Mouse (Mus musculus): ENCODE measurements around the gene Trpm6. TPM values are rescaled to one million over a fixed set of nuclear protein-coding genes. Genes with fewer than 3 reads are reported as not detected.
"Not testable (repeated sequence)": the region's sequence is repeated elsewhere in the genome, so short reads cannot be mapped to it uniquely, and the experiment has no call there.

Trpm6 gene
- total and polyA plus RNA-seq, 3 experiments = not detected

GRCm38 (mm10) chr19:18712866-18713300 is 36.9 kb upstream of the Trpm6 start, which contains the start of gene D030056L22Rik (continued):
- peak in 1 of 2 experiments; percentile 79; a peak in 2 of 4 replicates for TF ChIP-seq CTCF (conservative IDR thresholded peaks at IDR 0.05 in 1 of 2, IDR thresholded peaks at IDR 0.05 in 1 of 2; ENCODE audit: low read depth in 2 of 2, low read length in 2 of 2)

- H3K79me2 ChIP-seq (replicated peaks; ENCODE audit: control insufficient read depth, extremely low read depth, insufficient read depth, poor library complexity, severe bottlenecking) = peaks cover 37% of the 10 kb centered on the region
- H3K4me1 ChIP-seq (ENCODE audit: control insufficient read depth in 1 of 2, insufficient read depth in 2 of 2) = peaks cover 11 to 28% of the 10 kb centered on the region in 2 experiments; a peak in 3 of 4 replicates
- H3K27ac ChIP-seq (ENCODE audit: insufficient read depth, low read depth); dilution Hi-C loops (cut with MboI; ENCODE audit: extremely low pct_ligation_motif_present, extremely low pct_unique_long_range_greater_than_20kb, low sequenced_read_pairs); H3K9me3 ChIP-seq (replicated peaks; ENCODE audit: low read length); H3K27me3 ChIP-seq (replicated peaks); DNase-seq (ENCODE audit: extremely low read depth): not testable (repeated sequence)
- H3K4me3 ChIP-seq (replicated peaks in 1 of 3; ENCODE audit: low read depth in 2 of 3, low read length in 2 of 3, poor library complexity in 1 of 3) = peak overlapping the region; percentile 65 to 93 (median 91)
- peaks cover 5 to 26% of the 10 kb centered on the region in 2 experiments for H3K36me3 ChIP-seq (replicated peaks in 1 of 2; ENCODE audit: control insufficient read depth in 1 of 2, insufficient read depth in 1 of 2, low read length in 1 of 2)
- in situ Hi-C loops (cut with MboI; ENCODE audit: low pct_ligation_motif_present, low pct_unique_long_range_greater_than_20kb, low sequenced_read_pairs) = loop anchor here (5.0 kb wide), 1 partner anchor 119 kb away; no protein-coding TSS in a partner anchor
- peak overlapping the region; percentile 91; the same call in 1 of the 2 replicates for H3K4me2 ChIP-seq (ENCODE audit: insufficient read depth, low read depth, poor library complexity, severe bottlenecking)
- peak overlapping the region; percentile 80 for H3K9ac ChIP-seq (ENCODE audit: insufficient read depth, low read depth)
Measured at GRCm38 (mm10) chr19:18713357-18713756, 36.4 kb upstream of the Trpm6 start.

DNA sequence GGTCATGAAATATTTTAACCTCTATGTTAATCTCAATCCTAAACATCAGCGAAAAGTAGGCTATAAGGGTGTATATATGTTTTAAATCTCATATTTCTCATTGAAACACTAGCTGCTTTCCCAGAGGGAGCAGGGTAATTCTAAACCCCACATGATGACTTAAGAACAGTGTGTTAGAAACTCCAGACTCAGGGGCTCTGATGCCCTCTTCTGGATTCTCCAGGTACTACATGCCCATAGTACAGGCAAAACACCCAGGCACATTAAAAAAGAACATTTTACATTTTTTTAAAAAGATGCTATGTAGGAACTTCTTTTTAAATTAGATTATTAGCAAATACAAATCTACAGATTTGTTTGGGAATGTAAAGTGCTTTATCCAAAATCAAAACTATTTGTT is 33.4 kb upstream of the Trpm6 start:
- dilution Hi-C loops (cut with MboI; ENCODE audit: extremely low pct_ligation_motif_present, extremely low pct_unique_long_range_greater_than_20kb, low sequenced_read_pairs) (no loop called here), in situ Hi-C loops (cut with MboI; ENCODE audit: low pct_ligation_motif_present, low pct_unique_long_range_greater_than_20kb, low sequenced_read_pairs) (no loop called here)
- no peak overlapping the region for H3K9ac ChIP-seq (ENCODE audit: insufficient read depth, low read depth)

GRCm38 (mm10) chr19:18720337-18720736 is 29.4 kb upstream of the Trpm6 start:
- H3K27ac ChIP-seq (ENCODE audit: insufficient read depth, low read depth) = no peak overlapping the region
- in situ Hi-C loops (cut with MboI; ENCODE audit: low pct_ligation_motif_present, low pct_unique_long_range_greater_than_20kb, low sequenced_read_pairs) (no loop called here), dilution Hi-C loops (cut with MboI; ENCODE audit: extremely low pct_ligation_motif_present, extremely low pct_unique_long_range_greater_than_20kb, low sequenced_read_pairs) (no loop called here)
- peaks cover 4 to 12% of the 10 kb centered on the region in 2 experiments; a peak in 3 of 4 replicates for H3K4me1 ChIP-seq (ENCODE audit: control insufficient read depth in 1 of 2, insufficient read depth in 2 of 2)
- peaks cover 16% of the 10 kb centered on the region for H3K79me2 ChIP-seq (replicated peaks; ENCODE audit: control insufficient read depth, extremely low read depth, insufficient read depth, poor library complexity, severe bottlenecking)
- DNase-seq (ENCODE audit: extremely low read depth) = no peak
- H3K9ac ChIP-seq (ENCODE audit: insufficient read depth, low read depth) = no peak overlapping the region
- H3K9me3 ChIP-seq (replicated peaks; ENCODE audit: low read length) = no peaks in the 10 kb centered on the region
- H3K27me3 ChIP-seq (replicated peaks) = no peaks in the 10 kb centered on the region
- H3K36me3 ChIP-seq (replicated peaks in 1 of 2; ENCODE audit: control insufficient read depth in 1 of 2, insufficient read depth in 1 of 2, low read length in 1 of 2) = peaks cover 10 to 26% of the 10 kb centered on the region in 2 experiments
- no peak for TF ChIP-seq UBTF (IDR thresholded peaks at IDR 0.05; ENCODE audit: low read depth, low read length)
- TF ChIP-seq USF2 (conservative IDR thresholded peaks at IDR 0.05; ENCODE audit: low read depth, low read length) = no peak
- TF ChIP-seq E2F4 (IDR thresholded peaks at IDR 0.05; ENCODE audit: insufficient replicate concordance, low read depth, low read length) = no peak
- TF ChIP-seq RAD21 (IDR thresholded peaks at IDR 0.05; ENCODE audit: low read depth, low read length) = no peak
- no peak overlapping the region for H3K4me2 ChIP-seq (ENCODE audit: insufficient read depth, low read depth, poor library complexity, severe bottlenecking)
- no peak overlapping the region for H3K4me3 ChIP-seq (replicated peaks in 1 of 3; ENCODE audit: low read depth in 2 of 3, low read length in 2 of 3, poor library complexity in 1 of 3)

More for the DNA sequence above, 33.4 kb upstream of the Trpm6 start:
- TF ChIP-seq TCF12 (IDR thresholded peaks at IDR 0.05; ENCODE audit: low read depth, low read length) = no peak
- TF ChIP-seq MEF2A (IDR thresholded peaks at IDR 0.05; ENCODE audit: borderline replicate concordance, low read depth, low read length) = no peak
- no peak for TF ChIP-seq IRF4 (IDR thresholded peaks at IDR 0.05; ENCODE audit: low read depth, low read length)
- no peak for TF ChIP-seq MAFK (IDR thresholded peaks at IDR 0.05; ENCODE audit: insufficient replicate concordance, low read length)
- peak; percentile 57 for TF ChIP-seq SMC3 (IDR thresholded peaks at IDR 0.05; ENCODE audit: low read depth, low read length)
- TF ChIP-seq ZMIZ1 (IDR thresholded peaks at IDR 0.05; ENCODE audit: low read depth, low read length) = no peak
- no peak; the same call in 1 of the 2 replicates for TF ChIP-seq SIN3A (IDR thresholded peaks at IDR 0.05; ENCODE audit: low read length)
- TF ChIP-seq ZKSCAN1 (IDR thresholded peaks at IDR 0.05; ENCODE audit: borderline replicate concordance, low read depth, low read length) = no peak
- TF ChIP-seq JUN (IDR thresholded peaks at IDR 0.05; ENCODE audit: insufficient read depth, low read depth, low read length) = no peak
- TF ChIP-seq CTCF (conservative IDR thresholded peaks at IDR 0.05 in 1 of 2, IDR thresholded peaks at IDR 0.05 in 1 of 2; ENCODE audit: low read depth in 2 of 2, low read length in 2 of 2) = peak; percentile 75 to 93
- TF ChIP-seq MYC (IDR thresholded peaks at IDR 0.05; ENCODE audit: low read depth, low read length) = peak; percentile 57
- TF ChIP-seq RAD21 (IDR thresholded peaks at IDR 0.05; ENCODE audit: low read depth, low read length) = peak; percentile 65
- no peak for TF ChIP-seq CHD1 (IDR thresholded peaks at IDR 0.05; ENCODE audit: low read depth, low read length)
- no peak for TF ChIP-seq PAX5 (IDR thresholded peaks at IDR 0.05; ENCODE audit: low read length)
- TF ChIP-seq ZNF384 (IDR thresholded peaks at IDR 0.05; ENCODE audit: low read depth, low read length) = no peak
- no peak for TF ChIP-seq USF2 (conservative IDR thresholded peaks at IDR 0.05; ENCODE audit: low read depth, low read length)
- no peak for TF ChIP-seq POLR2A (IDR thresholded peaks at IDR 0.05; ENCODE audit: low read depth, low read length)
- TF ChIP-seq USF1 (IDR thresholded peaks at IDR 0.05; ENCODE audit: low read depth, low read length) = no peak
- no peak for TF ChIP-seq JUND (conservative IDR thresholded peaks at IDR 0.05; ENCODE audit: low read depth, low read length)
- no peak overlapping the region for H3K4me3 ChIP-seq (replicated peaks in 1 of 3; ENCODE audit: low read depth in 2 of 3, low read length in 2 of 3, poor library complexity in 1 of 3)
- H3K27ac ChIP-seq (ENCODE audit: insufficient read depth, low read depth) = no peak overlapping the region
- peaks cover 37% of the 10 kb centered on the region for H3K79me2 ChIP-seq (replicated peaks; ENCODE audit: control insufficient read depth, extremely low read depth, insufficient read depth, poor library complexity, severe bottlenecking)
- peaks cover 11 to 28% of the 10 kb centered on the region in 2 experiments; a peak in 3 of 4 replicates for H3K4me1 ChIP-seq (ENCODE audit: control insufficient read depth in 1 of 2, insufficient read depth in 2 of 2)
- DNase-seq (ENCODE audit: extremely low read depth) = peak; percentile 84
- no peaks in the 10 kb centered on the region for H3K27me3 ChIP-seq (replicated peaks)
- H3K4me2 ChIP-seq (ENCODE audit: insufficient read depth, low read depth, poor library complexity, severe bottlenecking) = no peak overlapping the region
- peaks cover 10 to 30% of the 10 kb centered on the region in 2 experiments for H3K36me3 ChIP-seq (replicated peaks in 1 of 2; ENCODE audit: control insufficient read depth in 1 of 2, insufficient read depth in 1 of 2, low read length in 1 of 2)
- H3K9me3 ChIP-seq (replicated peaks; ENCODE audit: low read length) = no peaks in the 10 kb centered on the region

All from CH12.LX (cell line).